Mouse (Mus musculus) left cerebral cortex, adult 11 months (tissue): ENCODE data around the gene 2010109A12Rik.

Experiments
- DNase-seq: peaks from one replicate; pipeline ENCODE4 v3.0.0; 2022; ENCODE audit warnings: low spot score

2010109A12Rik gene

GRCm38 (mm10) chr5:93231721-93232120 lies 25.4 kb downstream of the 2010109A12Rik start:
- DNase-seq = no peak

DNA sequence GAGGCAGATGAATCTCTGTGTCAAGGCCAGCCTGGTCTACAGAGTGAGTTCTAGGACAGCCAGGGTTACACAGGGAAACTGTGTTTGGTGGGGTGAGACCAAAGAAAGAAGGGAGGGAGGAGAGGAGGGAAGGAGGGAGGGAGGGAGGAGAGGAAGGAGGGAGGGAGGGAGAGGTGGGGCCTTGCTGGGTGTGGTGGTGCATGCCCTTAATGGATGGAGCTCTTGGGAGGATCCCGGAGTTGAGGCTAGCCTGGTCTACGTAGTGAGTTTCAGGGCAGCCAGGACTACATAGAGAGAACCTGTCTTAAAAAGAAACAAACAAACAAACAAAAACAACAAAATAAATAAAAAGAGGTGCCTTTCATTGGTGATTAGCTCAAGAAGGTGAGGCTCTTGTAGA lies 26.5 kb downstream of the 2010109A12Rik start:
- no peak for DNase-seq

DNA sequence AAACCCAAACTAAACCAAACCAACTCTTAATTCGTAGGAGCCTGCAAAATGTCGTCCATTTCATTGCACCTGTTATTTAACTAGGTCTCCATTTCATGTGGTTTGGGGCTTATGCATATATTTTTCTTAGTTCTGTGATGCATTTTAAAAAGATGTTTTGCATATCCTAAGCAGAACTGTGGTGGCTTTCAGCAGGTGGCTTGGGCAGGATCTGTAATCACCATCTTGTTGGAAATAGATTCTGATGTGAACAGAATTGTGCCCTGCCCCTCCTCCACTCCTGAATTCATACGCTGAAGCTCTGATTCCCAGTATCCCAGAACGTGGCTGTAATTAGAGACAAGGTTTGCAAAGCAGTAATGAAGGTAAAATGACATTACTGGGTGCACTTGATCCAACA lies 27.8 kb downstream of the 2010109A12Rik start:
- no peak for DNase-seq

GRCm38 (mm10) chr5:93234605-93235004 lies 28.3 kb downstream of the 2010109A12Rik start:
- no peak for DNase-seq

- DNase-seq = no peak
Measured at GRCm38 (mm10) chr5:93235888-93236287, 29.6 kb downstream of the 2010109A12Rik start.

GRCm38 (mm10) chr5:93236541-93236940 lies 30.2 kb downstream of the 2010109A12Rik start:
- DNase-seq = no peak

DNA sequence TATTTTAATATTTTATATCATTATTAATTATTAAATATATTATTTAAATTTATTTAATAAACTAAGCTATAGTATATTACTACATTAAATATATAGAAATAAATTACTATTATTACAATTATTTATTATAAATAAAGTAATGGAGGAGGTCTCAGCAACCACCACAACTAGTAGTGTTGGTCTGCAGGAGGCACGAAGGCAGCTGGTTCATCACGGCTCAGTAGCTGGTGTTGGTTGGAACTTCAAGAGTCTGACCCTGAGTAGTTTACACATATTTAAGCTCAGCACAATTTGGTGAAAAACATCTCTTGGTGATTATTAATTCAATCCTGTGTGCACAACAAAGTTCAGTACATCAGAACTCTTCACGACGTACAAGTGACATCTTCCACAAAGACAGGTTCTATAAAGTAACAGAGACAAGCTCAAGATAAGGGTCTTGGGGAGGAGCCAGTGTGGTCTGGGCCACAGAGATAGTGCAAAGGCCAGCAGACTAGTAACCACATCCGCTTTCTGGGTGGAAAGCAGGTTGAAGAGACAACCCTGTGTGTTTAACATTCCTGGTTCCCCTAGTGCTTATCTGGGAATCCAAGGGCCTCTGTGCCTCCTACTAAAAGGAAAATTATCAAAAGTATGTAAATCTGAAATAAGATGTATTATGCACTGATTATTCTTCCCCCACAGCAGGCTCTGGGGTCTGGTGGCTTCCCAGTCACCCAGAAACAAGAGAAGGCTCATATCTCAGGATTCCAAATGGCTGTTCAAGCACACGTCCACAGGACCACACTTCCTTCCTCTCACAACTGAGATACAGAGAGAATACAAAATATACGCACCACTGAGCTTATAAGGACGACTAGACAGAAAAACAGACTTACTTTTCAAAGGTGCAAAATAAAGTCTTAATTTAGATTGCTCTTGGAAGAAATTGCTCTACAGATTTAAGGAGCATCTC lies 33.5 kb downstream of the 2010109A12Rik start:
- no peak for DNase-seq

DNA sequence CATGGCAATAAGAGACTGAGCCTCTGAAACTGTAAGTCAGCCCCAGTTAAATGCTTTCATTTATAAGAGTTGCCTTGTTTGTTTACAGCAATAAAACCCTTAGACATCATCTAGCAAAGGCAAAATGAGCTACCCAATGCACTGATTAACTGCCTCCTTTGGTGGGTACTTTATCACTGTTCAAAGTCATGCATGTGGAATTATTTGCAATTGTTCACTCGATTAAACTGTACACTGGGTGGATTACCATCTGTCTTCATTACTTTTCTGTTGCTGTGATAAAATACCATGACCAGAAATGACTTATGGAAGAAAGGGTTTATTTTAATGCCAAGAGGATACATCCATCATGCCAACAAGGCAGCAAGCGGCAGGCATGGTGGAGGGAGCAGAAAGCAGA lies 39.0 kb downstream of the 2010109A12Rik start:
- no peak for DNase-seq

DNA sequence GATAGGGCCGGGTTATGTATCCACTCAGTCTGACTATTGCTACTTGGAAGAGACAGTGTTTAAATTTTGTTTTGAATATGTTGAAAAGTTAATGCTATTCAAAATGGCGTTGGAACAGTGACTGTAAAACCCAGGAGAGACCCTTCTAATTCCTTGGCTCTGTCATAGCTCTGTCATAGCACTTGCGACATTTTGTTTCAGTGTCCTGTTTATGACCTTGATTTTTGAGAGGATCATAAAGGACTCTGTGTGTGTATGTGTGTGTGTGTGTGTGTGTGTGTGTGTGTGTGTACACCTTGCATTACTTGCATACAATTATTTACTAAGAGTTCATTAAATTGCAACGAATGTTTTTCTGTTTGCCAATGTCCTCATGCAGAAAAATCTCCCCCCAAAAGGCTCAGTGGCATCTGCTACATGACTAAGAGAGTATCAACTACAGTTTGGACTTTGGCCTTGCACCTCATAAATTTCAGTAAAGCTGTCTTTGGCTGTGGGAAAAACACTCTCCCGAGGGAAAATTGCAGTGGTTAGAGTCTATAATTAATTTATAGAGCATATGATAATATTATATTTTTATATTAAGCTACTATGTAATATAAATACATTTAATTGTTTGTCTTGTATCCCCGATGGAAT lies 43.7 kb downstream of the 2010109A12Rik start:
- no peak for DNase-seq

DNA sequence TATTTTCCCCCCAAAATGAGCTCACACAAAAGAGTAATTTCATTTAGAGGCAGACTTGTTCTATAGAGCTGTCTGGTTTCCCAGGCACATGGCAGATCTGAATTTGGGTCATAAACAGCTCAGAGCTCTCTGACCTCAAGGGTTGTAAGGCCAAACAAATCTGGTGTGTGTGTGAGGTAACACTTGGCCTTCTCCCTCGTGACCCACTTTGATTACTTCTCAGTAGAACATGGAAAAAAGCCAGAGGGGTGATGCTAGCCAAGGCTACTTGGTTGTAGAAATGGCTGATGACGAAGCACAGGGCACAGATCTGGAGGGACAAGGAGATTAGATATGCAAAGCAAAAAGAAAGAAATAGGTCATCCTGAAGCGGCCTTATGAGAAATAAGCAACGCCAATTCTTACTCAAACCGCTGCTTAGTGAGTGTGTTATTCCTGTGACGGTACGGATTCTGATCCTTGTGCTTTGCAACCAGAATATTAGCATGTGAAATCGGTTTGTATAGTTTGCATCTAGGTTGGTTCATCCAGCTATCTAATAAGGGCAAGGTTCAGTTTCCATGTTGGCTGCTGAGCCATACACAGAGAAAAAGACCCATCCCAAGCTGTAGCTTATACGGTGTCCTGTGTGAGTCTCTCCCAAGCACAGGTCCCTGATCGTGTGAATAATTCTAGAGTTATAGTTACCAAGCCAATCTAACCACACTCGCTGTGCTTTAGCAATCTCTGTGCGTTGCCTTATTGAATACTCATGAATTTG lies 44.9 kb downstream of the 2010109A12Rik start:
- no peak for DNase-seq

DNA sequence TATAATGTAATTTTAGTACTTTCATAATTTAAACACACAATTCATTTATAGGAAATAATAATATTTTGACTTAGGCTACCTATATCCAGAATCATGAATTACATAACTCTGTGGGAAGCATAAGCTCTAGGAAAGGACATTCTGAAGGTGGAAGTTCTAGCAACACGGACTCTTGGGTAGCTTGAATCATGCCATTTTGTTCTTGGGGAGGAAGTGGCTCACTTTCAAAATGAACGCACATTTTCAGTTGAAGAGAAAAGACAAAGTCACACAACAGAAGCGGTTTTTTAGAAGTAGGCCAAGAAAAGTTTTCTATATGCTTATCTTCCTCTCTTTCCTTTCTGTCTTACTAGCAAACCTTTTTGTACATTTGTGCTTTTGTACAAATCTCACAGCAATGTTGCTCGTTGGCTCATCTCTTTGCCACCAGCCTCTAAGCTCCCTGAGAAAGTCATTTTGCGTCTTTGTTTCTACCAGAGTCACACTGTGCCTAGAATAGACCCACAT lies 49.5 kb downstream of the 2010109A12Rik start:
- no peak for DNase-seq

DNA sequence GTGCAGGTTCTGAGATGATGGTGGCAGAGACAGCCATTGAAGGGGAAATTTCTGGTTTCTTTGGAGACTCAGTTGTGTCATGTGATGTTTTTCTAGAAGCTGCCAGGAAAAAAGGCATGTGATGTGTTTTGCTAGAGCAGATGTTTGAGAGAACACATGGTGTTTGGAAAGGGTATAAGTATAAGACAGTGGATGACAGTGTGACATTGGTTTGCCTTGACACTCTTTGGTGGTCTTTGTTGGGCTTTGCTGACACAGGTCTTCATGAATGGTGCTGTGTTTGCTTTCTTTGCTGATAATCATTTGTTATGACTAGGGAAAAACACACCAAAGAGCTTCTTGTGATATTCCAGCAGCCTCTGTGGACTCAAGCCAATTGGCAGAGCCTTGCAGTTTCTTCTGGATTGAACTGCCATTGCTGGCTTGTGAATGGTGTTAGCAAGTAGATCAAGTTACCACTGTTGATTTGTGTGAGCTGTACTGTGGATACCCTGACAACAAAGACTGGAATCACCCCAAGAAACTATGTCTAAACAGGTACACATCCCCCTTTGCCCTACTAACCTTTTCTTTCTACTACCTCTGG lies 50.6 kb downstream of the 2010109A12Rik start:
- DNase-seq = no peak

GRCm38 (mm10) chr5:93259349-93259748 lies 53.0 kb downstream of the 2010109A12Rik start:
- DNase-seq = no peak

DNA sequence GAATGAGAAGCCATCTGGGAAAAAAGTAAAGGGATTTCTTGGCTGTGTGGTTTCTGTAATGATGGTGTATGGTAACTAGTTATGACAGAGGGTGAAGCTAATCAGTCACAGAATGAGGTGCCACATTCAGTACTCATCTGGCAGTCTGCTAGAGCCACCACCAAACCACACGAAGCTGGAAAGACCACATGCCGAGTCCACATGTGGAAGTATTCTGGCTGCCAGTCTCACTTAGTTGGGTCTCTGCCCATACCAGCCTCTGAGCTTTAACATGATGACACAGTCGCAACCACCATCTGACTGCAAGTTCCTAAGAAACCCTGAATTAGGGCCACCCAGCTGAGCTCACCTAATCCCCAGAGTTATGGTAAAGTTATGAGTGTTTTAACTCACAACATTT lies 54.7 kb downstream of the 2010109A12Rik start:
- DNase-seq = no peak

GRCm38 (mm10) chr5:93262751-93263150 lies 56.4 kb downstream of the 2010109A12Rik start:
- no peak for DNase-seq
